Mouse (Mus musculus) c-Kit-positive CD71-positive TER-119-negative erythroid progenitor cells, embryonic 14.5 days (primary cell): Measurements from ENCODE around the gene Slc6a9.

ENCODE experiments used
- DNase-seq: peaks from one replicate; pipeline ENCODE4 v3.0.0-alpha.2; 2013; ENCODE audit warnings: low read depth

Gene Slc6a9

DNA sequence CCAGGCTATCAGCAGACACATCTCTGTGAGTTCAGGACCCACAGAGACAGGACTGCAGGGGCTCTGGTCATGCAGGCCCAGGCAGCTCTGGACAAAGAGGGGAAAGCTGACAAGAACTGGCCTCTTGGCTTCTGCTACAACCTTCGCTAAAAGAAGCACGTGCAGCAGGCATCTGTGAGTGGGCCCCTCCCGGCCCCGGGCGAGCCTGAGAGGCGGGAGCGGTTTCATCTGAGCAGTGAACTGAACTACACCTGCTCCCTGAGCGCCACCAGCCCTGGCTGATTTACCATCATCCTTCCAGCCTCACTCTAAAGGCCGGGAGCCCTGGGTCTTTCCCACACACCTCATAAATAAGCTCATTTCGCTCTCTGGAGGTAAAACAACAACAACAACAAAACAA is 44.0 kb downstream of the Slc6a9 start:
- no peak for DNase-seq

DNA sequence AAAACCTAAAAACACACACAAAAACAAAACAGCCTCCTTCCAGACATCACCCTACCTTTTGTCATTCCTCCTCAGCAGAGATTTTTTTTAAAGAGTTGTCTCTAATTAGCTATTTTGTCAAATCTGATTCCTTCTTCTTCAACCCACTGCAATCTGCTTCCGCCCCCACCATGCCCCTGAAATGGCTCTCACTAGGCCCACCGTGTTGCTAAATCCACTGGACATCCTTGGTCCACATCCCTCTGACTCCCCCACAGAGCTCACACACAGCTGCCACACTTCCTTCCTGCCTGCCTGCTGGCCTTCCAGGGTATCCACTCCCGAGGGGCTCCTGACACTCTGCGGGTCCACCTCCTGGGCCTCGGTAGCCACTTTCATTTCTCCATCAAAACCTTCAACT is 44.4 kb downstream of the Slc6a9 start:
- no peak for DNase-seq

DNA sequence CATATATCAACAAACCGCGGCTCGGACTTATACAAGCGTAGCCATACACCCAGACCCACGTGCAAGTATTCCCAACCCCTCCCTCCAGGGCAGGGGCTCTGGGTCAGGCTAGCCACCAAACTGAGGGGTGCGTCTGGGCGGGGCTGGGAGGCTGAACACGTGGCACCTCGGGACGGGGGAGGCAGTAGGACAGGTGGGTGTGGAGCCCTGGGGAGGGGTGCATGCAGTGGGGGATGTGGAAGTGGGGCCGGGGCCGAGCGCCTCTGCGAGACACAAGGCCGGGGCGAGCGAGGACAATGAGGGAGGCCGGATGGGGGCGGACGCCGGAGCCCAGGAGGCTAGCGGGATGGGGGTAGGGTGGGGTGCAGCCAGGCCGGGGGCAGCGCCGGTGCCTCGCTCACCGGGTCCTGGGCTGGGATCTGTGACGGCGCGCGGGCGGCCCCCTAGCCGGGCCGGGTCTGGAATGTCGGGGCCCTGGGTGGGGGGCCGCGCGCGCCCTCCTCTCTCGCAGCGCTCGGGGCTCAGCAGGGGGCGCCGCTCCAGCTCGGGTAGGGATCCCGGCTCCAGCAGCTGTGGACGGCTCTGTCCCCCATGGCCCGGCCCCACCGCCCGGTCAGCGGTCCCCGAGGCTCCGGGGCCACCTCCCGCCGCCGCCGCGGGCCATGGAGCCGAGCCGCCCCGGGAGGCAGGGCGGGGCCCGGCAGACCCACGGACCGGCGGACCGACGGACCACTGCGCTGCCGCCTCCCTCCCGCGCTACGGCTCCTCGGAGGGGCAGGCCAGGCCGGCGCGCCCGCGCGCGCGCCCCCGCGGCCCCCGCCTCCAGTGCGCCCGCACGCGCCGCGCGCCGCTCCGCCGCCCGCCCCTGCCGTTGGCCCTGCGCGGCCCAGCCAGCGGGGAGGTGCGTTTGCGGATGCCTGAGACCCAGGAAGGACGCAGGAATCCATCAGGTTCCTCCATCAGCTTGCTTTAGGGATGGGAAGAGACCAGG is 48.7 kb downstream of the Slc6a9 start, which contains the start of gene B4galt2:
B4galt2 (minus strand) TSS at position 787 of the 991 bp plus-strand sequence.
- DNase-seq = no peak

DNA sequence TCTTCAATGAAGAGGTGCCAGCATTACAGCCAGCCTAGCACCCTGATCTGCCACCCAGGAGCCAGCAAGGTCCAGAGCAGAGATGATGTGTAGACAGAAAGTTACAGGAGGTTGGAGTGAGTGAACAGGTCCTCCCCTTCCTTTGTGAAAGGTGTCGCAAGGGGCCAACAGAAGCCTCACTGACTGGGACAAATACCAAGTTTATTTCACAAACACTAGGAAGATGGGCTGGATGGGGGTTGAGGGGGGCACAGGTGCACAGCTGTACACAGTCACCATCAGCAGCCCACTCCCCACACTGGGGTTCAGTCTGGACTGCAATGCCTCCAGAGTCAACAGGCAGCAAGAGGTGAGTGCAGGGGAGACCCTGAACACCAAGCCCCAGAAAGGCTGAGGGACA is 49.8 kb downstream of the Slc6a9 start:
- no peak for DNase-seq

DNA sequence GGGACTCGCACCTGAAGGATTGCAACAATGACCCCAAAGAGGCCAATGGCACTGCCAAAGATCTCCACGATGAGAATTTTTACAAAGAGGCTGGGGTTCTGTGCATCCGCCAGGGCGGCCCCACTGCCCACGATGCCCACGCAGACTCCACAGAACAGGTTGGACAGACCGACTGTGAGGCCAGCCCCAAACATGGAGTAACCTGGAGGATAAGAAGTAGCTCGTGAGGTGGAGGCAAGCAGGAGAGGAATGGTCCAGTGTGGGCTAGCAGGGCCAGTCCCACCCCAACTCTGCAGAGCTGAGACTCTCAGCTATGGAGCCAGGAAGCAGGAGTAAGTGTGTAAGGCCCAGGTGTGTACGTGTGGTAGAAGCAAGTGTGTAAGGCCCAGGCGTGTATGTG is 50.8 kb downstream of the Slc6a9 start:
- no peak for DNase-seq

DNA sequence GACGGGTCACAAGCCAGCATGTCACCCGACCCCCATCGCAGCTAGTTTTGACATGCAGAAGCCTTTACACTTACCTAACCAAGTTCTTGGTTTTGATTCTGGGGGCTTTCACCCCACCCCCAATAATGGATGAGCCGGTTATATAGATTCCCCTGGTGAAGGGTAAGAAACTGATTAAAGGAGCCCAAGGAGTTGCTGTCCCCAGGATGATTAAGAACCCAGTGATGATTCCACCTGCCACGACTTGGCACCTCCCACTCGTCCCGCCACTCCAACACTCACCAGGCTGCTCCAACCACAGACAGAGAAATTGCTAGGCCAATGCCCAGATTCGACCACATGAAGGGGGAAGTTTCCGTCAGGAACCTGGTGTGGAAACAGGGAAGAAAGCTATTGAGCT is 51.7 kb downstream of the Slc6a9 start:
- DNase-seq = no peak

DNA sequence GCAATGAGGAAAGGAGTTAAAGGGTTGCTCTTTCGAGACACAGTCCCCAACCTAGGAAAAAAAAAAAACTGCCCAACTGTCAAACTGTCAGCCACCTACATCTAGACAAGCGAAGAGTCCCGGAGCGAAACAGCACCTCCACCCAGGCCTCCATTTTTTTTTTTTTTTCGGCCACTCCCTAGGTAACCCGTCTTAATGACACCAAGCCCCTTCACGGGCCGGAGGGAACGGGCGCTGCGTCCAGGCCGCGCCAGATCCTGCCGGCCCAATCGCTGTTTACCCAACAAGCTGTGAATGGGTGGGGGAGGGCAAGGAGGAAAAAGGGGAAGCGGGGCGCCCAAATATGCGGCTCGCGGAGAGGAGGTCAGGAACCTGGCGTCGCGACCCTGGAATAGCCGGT is 52.3 kb downstream of the Slc6a9 start:
- DNase-seq = no peak

DNA sequence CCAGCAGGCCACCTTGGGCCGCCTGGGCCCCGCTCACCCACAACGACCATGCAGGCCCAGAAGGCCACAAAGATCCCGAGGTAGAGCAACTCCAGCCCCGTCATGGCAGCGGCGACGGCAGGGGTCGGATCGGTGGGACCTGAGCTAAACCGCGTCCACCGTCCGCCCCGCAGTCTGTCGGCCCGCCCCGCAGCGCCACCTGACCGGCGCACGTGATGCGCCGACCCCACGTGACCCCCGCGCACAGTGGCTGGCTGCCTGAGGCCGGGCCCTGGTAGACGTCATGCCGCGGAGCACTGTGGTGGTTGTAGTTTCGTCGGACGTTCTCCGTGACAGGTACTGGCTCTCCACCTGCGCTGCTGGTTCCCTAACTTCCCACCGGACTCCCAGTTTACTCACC is 52.8 kb downstream of the Slc6a9 start, which contains the start of gene Atp6v0b:
Atp6v0b (minus strand) TSS at position 201 of the 400 bp plus-strand sequence.
- DNase-seq = peak; percentile 81

DNA sequence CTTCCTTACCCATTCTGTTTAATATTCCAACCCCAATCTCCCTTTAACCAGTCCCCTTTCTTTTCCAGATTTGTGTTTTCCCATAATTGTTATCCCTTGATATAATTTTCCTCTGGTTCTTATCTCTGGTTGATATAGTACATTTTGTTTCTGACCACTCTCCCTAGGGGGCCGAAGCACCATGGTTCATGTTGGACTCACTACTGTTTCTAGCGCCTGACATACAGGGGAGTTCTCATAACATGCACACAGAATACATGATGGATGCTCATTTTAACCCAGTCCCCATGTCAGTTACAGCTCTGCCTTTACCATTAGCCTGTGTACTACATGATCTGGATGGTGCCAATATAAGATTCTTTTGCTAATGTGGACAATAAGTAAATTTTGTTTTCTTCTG is 53.6 kb downstream of the Slc6a9 start:
- DNase-seq = no peak

DNA sequence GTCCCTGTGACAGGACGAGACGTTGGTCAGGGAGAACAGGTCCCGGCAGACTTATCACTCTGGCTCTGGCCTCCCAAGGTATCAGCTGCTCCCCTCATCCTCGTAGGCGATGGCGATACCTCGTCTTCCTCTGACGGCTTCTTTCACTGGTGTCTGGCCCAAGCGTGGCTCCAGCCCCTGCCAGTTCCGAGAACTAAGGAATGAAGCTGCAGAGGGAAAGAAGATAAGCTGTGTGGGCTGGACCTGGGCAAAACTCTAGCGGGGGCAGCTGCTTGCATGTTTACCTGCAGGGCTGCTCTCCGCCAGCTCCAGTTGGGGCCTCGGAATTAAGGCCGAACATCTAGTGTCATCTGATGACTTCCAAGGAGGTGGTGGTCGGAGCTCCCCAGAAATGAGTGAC is 55.2 kb downstream of the Slc6a9 start:
- no peak for DNase-seq

DNA sequence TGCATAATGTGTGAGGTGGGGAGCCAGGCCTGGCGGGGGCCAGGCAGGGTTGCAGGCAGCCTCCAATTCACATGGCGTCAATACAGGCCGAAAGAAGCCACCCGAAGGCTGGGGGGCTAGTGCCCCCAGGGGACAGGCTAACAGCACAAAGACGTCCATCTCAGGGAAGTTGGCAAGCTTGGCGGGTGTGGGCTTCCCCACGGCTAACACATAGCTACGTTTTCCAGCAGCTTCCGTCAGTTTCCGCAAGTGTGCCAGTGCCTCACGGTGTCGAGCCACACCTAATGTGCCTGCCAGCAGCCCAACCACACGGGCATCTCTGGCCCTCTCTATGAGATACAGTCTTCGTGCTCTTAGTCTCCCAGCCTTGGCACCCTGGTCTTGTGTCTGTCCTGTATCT is 55.7 kb downstream of the Slc6a9 start:
- no peak for DNase-seq

DNA sequence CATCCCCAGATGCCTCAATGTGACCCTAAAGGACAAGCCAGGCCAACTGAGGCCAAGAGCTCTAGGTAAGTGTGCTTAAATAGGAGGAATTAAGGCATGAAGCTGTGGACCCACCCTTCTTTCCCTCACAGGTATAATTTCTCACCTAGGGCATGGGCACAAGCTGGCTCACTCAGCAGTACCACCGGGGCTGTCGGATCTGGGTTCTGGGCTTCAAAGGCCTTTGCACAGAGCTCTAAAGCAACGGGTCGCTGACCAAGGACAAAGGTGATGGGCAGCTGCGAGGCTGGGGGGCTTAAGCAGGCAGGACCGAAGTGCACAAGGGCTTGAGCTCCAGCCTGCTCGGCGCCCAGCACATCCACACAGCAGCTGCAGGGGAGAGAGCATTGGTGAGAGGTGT is 56.4 kb downstream of the Slc6a9 start:
- no peak for DNase-seq

DNA sequence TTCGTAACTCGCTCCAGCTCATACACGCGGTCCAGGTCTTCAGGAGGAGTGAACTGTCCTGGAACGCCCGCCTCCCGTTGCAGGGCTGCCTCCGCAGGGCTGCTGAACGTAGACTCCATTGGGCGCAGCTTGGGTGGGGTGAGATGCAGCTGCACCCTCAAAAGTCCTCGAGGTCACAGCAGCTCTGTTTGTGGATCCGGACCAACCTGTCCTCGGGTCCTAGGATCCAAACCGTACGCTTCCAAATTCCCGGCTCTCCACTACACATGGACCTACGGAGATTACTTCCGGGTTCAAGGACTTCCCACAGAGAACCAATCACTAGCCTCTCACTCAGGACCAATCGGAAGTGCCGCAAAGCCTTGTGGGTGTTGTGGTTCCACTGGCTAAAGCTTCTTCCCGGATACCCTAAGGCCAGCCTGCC is 57.4 kb downstream of the Slc6a9 start, which contains the start of gene Dph2:
Dph2 (minus strand) TSS at position 295 of the 424 bp plus-strand sequence.
- peak; percentile 86 for DNase-seq

DNA sequence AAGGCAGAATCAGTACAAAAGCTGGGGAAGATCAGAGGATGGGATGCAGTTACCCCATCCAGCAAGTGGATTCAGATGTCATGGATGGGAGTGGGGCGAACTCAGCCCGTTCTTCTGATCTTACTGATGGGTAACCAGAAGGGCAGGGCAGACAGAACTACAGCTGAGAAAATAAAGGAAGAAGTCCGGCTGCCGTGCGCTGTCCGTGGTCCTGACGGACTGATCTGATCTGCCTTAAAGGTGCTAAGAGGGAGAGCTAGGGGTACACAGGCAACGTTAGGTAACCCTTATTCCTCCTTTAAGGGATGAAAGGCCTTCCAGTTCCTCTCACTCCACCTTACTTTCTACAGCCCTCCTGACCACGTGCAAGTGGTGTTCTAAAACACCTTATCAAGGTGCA is 59.1 kb downstream of the Slc6a9 start:
- peak; percentile 71 for DNase-seq

DNA sequence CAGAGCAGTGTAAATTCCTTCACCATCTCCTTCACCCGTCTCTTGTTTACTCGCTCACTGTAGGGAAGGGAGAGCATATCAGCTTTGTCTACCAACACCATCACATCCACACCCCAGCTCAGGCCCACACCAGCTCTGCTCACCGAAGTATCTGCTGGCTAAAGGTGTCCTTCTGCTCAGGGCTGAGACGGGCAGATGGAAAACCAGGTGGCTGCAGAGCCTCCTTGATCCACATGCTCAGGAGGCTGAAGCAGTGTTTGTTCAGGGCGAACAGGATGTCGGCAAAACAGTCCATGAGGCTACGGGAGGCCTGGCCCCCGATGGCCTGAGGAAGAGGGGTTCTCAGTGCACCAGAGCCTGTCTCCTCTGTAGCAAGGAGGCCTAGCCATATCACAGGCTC is 60.3 kb downstream of the Slc6a9 start:
- no peak for DNase-seq

DNA sequence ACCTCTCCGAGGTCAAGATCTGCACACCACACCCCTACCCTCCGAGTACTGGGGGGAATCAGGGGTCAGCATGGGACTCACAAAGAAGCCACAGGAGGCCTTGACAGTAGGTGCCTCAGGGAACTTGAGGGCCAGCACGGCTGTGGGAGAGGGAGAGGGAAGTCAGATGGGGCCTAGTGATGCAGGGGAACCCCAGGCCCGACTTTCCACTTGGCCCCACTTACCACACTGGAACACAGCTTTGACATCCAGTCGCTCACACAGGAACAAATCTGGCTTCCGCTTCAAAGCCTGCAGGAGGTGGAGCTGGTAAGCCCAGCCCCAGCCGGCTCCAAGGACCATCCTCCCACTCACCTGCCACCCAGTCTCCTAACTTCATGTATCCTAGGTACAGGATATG is 61.0 kb downstream of the Slc6a9 start:
- no peak for DNase-seq

DNA sequence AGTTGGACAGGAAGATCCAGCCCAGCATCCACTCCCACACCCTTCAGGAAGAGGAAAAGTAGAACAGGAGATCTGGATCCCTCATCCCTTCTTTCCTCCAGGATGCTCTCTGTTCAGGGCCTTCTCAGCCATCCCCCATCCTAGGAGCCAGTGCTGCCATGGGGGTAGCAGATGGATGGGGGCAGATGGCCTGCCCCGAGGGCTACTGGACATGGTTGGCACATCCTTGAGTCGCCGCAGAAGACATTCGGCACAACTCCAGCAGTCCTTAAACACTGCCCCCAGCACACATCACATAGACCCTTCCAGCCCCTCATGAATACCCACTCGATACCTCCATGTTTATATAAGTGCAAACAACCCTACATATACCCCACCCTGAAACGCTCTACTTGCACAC is 61.7 kb downstream of the Slc6a9 start:
- DNase-seq = no peak

DNA sequence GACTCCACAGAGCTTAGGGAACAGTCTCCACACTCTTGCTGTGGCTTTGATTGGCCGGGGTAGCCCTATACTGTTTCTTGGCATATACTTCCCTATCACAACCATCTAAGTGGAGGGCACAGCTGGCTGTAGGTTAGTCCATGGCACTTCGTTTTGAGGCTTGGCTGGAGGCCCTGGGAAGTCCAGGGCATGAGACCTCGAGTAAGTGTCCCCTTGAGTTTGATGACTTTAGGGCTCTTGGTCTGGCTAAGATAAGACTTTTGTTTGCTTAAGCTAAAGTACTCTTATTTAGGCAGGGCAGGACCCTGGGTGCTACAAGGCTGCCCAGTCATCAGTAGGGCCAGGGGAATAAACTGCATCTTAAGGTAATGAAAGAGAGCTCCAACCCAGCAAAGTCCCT is 63.8 kb downstream of the Slc6a9 start:
- DNase-seq = no peak

DNA sequence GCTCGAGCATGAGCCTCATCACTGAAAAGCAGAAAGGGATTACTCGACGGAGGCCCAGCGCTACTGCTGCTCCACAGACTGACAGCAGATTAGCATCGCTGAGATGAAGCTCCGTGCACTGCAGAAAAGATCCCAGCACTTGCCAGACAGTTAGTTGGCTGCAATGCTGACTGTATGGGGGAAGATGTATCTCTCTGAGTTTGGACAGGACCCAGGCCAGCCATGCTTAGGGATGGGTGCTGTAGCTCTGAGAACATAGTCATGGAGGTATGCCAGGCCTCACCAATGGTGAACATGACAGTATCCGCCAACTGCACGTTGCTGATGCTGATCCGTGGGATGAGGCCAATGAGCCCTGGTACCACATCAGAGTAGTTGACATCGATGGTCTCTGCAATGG is 69.8 kb downstream of the Slc6a9 start:
- DNase-seq = no peak

DNA sequence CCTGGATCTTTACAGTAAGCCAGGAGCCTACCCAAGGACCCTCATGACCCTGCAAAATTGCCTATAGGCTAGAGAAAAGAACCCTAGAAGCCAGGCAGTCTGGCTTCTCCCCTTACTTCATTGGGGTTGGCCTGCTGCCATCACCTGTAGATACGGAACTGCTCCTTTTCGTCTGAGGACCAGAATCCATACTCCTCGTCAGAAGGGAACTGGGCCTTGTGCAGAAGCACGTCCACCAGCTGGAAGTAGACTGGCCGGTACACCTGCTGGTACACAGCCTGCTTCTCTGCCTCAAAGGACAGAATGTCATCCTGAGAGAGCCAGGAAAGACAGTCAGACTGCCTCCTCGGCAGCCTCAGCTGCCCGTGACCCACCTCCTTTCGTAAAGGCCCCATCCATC is 70.5 kb downstream of the Slc6a9 start:
- DNase-seq = no peak

DNA sequence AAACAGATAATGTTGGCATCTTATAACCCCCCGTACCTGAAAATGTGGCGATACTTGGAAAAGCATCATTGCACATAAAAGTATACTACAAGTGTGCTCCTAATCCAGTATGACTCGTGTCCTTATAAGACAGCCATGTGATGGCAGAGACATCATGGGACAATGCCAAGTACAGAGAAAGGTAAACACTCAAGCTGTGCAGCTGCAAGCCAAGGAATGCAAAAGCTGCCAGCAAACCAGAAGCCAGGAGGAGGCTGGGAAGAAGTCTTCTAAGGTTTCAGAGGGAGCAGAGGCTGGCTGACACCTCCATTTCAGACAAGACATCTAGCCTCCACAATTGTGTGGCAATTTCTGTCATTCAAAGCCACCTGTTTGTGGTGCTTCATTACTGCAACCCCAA is 71.9 kb downstream of the Slc6a9 start:
- no peak for DNase-seq

DNA sequence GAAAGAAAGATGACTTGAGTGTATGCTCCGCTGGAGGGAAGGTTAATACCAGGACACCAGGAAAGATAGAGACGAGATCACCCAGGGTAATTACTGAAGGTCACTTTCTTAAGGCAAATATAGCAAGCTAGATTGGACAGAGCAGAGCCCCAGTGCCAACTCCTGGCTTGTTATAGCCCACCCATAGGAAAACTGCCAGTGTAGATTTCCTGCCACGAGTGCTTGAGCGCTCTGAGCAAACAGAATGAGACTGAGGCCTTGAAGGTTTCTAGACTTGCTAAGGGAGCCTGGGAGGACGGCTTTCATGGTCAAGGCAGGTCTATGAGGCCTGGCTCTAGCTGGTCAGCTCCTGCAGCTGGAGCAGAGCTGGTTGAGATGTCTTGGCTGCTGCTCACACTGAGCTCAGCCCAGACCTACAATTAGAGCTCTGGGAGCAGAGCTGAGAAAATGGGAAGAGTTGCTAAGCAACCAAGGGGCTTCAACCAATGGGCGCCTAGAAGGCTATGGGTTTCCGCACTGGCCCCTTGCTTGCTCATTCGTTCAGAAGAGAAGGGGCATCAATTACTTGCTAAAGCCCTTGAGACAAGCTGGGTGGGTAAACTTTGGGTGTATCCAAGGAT is 74.6 kb downstream of the Slc6a9 start:
- no peak for DNase-seq

DNA sequence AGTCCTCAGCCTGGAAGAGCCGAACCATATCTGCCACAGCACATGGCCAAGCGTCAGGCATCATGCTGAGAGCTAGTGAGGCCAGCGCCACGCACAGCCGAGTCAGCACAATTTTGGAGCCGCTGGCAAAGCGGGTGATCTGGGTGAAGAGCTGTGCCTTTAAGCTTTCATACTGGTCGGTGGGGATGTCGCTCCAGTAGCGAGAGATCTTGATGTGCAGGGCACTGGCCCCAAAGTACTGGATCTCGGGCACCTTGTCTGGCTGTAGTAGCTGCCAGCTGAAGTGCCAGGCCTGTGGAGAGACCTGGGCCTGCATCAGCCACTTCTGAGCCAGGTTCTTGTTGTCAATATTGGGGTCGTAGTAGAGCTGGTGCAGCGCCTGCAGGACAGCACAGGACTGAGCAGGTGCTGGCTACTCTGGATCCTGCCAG is 77.8 kb downstream of the Slc6a9 start:
- no peak for DNase-seq
